Mouse (Mus musculus) myocyte (in vitro differentiated cells): Measurements from ENCODE around the gene Gcgr.

Source experiments
- E2F4 ChIP-seq: IDR thresholded peaks from one replicate; pipeline ENCODE4 v1.6.1; 2011; ENCODE audit warnings: mild to moderate bottlenecking, control low read depth, moderate library complexity; ENCODE audit not compliant: insufficient read depth
- MAX ChIP-seq: IDR thresholded peaks from one replicate; pipeline ENCODE4 v1.6.1; 2011; ENCODE audit warnings: low read depth, mild to moderate bottlenecking, control low read depth
- MYOD1 ChIP-seq, 3 experiments: IDR thresholded peaks; one replicate each; pipeline ENCODE4 v1.6.1; 2011; ENCODE audit warnings: control low read depth in 2 of 3, low read depth in 2 of 3, mild to moderate bottlenecking in 2 of 3, moderate library complexity in 1 of 3; ENCODE audit not compliant: insufficient read length in 2 of 3, control insufficient read depth in 1 of 3
- POLR2A ChIP-seq: IDR thresholded peaks from one replicate; pipeline ENCODE4 v1.6.1; 2011; ENCODE audit warnings: low read depth, mild to moderate bottlenecking, control low read depth, moderate library complexity; ENCODE audit not compliant: insufficient read length
- POLR2AphosphoS2 ChIP-seq: IDR thresholded peaks from one replicate; pipeline ENCODE4 v1.6.1; 2011; ENCODE audit warnings: low read depth, control low read depth; ENCODE audit not compliant: insufficient read length
- REST ChIP-seq: IDR thresholded peaks from one replicate; pipeline ENCODE4 v1.6.1; 2011; ENCODE audit warnings: mild to moderate bottlenecking, control low read depth, moderate library complexity; ENCODE audit not compliant: insufficient read depth, insufficient read length
- SRF ChIP-seq: IDR thresholded peaks from one replicate; pipeline ENCODE4 v1.6.1; 2011; ENCODE audit warnings: low read depth; ENCODE audit not compliant: control insufficient read depth, insufficient read length
- TCF12 ChIP-seq: IDR thresholded peaks from one replicate; pipeline ENCODE4 v1.6.1; 2011; ENCODE audit warnings: mild to moderate bottlenecking, control low read depth; ENCODE audit not compliant: poor library complexity, insufficient read depth, severe bottlenecking
- USF1 ChIP-seq: IDR thresholded peaks from one replicate; pipeline ENCODE4 v1.6.1; 2011; ENCODE audit warnings: low read depth, mild to moderate bottlenecking, control low read depth, moderate library complexity

- TF ChIP-seq POLR2A (no peak), TCF12 (no peak), USF1 (no peak), REST (no peak), POLR2AphosphoS2 (peak; percentile 45), SRF (no peak), MAX (no peak), MYOD1 (IDR thresholded peaks at IDR 0.05; ENCODE audit: control insufficient read depth in 1 of 3, insufficient read length in 2 of 3, low read depth in 2 of 3) (no peak), E2F4 (no peak)
Measured at GRCm38 (mm10) chr11:120574278-120574600, 43.7 kb downstream of the Gcgr start.
